Mouse (Mus musculus) myocyte (in vitro differentiated cells): Measurements from ENCODE around the gene Brs3. TPM values are rescaled to one million over a fixed set of nuclear protein-coding genes. Genes with fewer than 3 reads are reported as not detected.
A peak's percentile ranks its signal among the peaks of the same experiment; 100 is the strongest.

Experiments
- H3K27me3 ChIP-seq: one replicate; pipeline ENCODE4 v1.6.1; 2011; ENCODE audit not compliant: control insufficient read depth, insufficient read depth, insufficient read length
- H3K36me3 ChIP-seq: one replicate; pipeline ENCODE4 v1.6.1; 2011; ENCODE audit not compliant: control insufficient read depth, insufficient read depth
- H3K4me2 ChIP-seq: one replicate; pipeline ENCODE4 v1.6.1; 2011; ENCODE audit warnings: low read depth, control low read depth
- H3K4me3 ChIP-seq: one replicate; pipeline ENCODE4 v1.5.1; 2011; ENCODE audit warnings: mild to moderate bottlenecking, control low read depth, moderate library complexity
- H3K79me2 ChIP-seq: one replicate; pipeline ENCODE4 v1.6.1; 2011; ENCODE audit not compliant: control insufficient read depth, insufficient read depth
- H3ac ChIP-seq: one replicate; pipeline ENCODE4 v1.6.1; 2011; ENCODE audit not compliant: control insufficient read depth, insufficient read length
- CEBPB ChIP-seq: IDR thresholded peaks from 2 replicates; pipeline ENCODE4 v1.6.1; 2011; ENCODE audit warnings: mild to moderate bottlenecking, moderate library complexity; ENCODE audit not compliant: poor library complexity, insufficient read depth, severe bottlenecking
- E2F4 ChIP-seq: IDR thresholded peaks from one replicate; pipeline ENCODE4 v1.6.1; 2011; ENCODE audit warnings: mild to moderate bottlenecking, control low read depth, moderate library complexity; ENCODE audit not compliant: insufficient read depth
- MAX ChIP-seq: IDR thresholded peaks from one replicate; pipeline ENCODE4 v1.6.1; 2011; ENCODE audit warnings: low read depth, mild to moderate bottlenecking, control low read depth
- MYOD1 ChIP-seq, 3 experiments: IDR thresholded peaks; one replicate each; pipeline ENCODE4 v1.6.1; 2011; ENCODE audit warnings: control low read depth in 2 of 3, low read depth in 2 of 3, mild to moderate bottlenecking in 2 of 3, moderate library complexity in 1 of 3; ENCODE audit not compliant: insufficient read length in 2 of 3, control insufficient read depth in 1 of 3
- MYOG ChIP-seq, 3 experiments: IDR thresholded peaks; one replicate each; pipeline ENCODE4 v1.6.1; 2011; ENCODE audit warnings: control low read depth in 2 of 3, low read depth in 2 of 3, mild to moderate bottlenecking in 2 of 3; ENCODE audit not compliant: insufficient read length in 2 of 3, control insufficient read depth in 1 of 3, insufficient read depth in 1 of 3
- POLR2A ChIP-seq: IDR thresholded peaks from one replicate; pipeline ENCODE4 v1.6.1; 2011; ENCODE audit warnings: low read depth, mild to moderate bottlenecking, control low read depth, moderate library complexity; ENCODE audit not compliant: insufficient read length
- POLR2AphosphoS2 ChIP-seq: IDR thresholded peaks from one replicate; pipeline ENCODE4 v1.6.1; 2011; ENCODE audit warnings: low read depth, control low read depth; ENCODE audit not compliant: insufficient read length
- REST ChIP-seq: IDR thresholded peaks from one replicate; pipeline ENCODE4 v1.6.1; 2011; ENCODE audit warnings: mild to moderate bottlenecking, control low read depth, moderate library complexity; ENCODE audit not compliant: insufficient read depth, insufficient read length
- SRF ChIP-seq: IDR thresholded peaks from one replicate; pipeline ENCODE4 v1.6.1; 2011; ENCODE audit warnings: low read depth; ENCODE audit not compliant: control insufficient read depth, insufficient read length
- TCF12 ChIP-seq: IDR thresholded peaks from one replicate; pipeline ENCODE4 v1.6.1; 2011; ENCODE audit warnings: mild to moderate bottlenecking, control low read depth; ENCODE audit not compliant: poor library complexity, insufficient read depth, severe bottlenecking
- TCF3 ChIP-seq: IDR thresholded peaks from one replicate; pipeline ENCODE4 v1.6.1; 2011; ENCODE audit warnings: low read depth, control low read depth; ENCODE audit not compliant: insufficient read length
- USF1 ChIP-seq: IDR thresholded peaks from one replicate; pipeline ENCODE4 v1.6.1; 2011; ENCODE audit warnings: low read depth, mild to moderate bottlenecking, control low read depth, moderate library complexity
- polyA plus RNA-seq: library from polyadenylated mRNA; unstranded; fragments of >200 nt; fragmentation: generic; extraction: Trizol; gene quantifications from one replicate; pipeline ENCODE4 v1.2.1, GENCODE M21; 2012; ENCODE audit warnings: missing spikeins

Gene Brs3
- not detected for polyA plus RNA-seq

DNA sequence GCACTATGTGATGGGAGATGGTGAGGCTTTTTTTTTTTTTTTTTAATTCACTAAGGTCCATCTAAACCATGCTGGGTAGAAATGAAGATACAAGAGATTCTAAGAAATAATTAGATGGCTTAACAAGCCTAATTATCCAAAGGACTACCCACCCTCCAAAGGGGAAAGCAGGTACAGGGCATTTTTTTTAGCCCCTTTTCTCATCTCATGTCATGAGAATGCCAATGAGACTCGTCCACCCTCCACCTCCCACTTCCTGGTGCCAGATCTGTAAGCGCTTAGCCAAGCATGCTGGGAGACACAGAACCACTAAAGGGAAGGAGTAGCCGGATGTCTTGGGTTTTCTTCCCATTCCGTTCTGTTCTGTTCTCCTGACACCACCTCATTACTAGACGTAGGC lies at the start of gene Brs3:
Brs3 (plus strand) TSS at position 301 of the 400 bp plus-strand sequence.
- Histone ChIP-seq H3K27me3 (no peaks in the 10 kb centered on the region), H3K79me2 (no peaks in the 10 kb centered on the region), H3K4me2 (no peak within 1 kb of the TSS), H3K36me3 (no peaks in the 10 kb centered on the region), H3ac (no peak within 1 kb of the TSS), H3K4me3 (no peak within 1 kb of the TSS)
- TF ChIP-seq MYOD1 (IDR thresholded peaks at IDR 0.05; ENCODE audit: control insufficient read depth in 1 of 3, insufficient read length in 2 of 3, low read depth in 2 of 3) (no peak), TCF3 (no peak)

DNA sequence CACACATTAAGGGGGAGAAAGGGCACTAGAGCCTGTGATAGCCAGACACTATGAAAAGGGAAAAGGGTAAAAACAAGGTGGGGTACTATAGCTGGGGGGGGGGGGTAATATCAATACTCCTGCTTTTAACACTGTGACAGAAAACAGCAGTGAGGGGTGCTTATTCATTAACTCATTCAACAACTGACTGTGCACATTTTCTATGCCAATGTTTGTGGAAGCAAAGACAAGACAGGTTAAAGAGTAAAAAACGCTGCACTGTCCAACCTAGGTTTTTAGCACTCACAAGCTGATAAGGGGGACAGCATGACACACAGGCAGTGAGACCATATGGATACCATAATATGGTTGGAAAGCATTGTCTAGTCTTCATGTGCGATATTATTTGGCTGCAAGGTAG lies 30.0 kb upstream of the Brs3 start:
- Histone ChIP-seq H3K79me2 (no peaks in the 10 kb centered on the region), H3K27me3 (no peaks in the 10 kb centered on the region), H3ac (no peak overlapping the region), H3K36me3 (no peaks in the 10 kb centered on the region), H3K4me3 (no peak overlapping the region), H3K4me2 (no peak overlapping the region)
- TF ChIP-seq MYOG (IDR thresholded peaks at IDR 0.05; ENCODE audit: control insufficient read depth in 1 of 3, insufficient read depth in 1 of 3, insufficient read length in 2 of 3, low read depth in 2 of 3) (no peak), CEBPB (no peak)

DNA sequence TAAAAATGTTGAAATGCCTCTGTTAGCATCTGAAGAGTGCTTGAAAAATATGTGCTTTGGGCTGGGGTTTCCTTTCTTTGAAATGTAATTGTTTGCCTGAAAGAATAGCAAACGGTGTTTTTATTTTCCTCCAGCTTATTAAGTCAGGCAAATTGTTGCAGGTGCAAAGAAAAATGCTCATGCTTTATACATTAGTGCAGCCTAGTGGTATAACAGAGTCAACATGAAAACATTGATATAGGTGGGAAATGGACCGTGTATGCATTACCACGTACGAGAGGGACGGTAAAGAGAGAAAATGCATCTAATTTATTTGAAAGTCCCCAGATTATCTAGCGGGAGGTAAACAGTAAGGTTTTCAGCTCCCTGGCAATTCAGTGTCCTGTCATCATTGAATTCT lies 995 bp downstream of the Brs3 start:
- no peak overlapping the region for H3K4me2 ChIP-seq
- H3K4me3 ChIP-seq = no peak overlapping the region
- no peaks in the 10 kb centered on the region for H3K79me2 ChIP-seq
- no peak overlapping the region for H3ac ChIP-seq
- H3K36me3 ChIP-seq = no peaks in the 10 kb centered on the region
- no peak for TF ChIP-seq MYOD1 (IDR thresholded peaks at IDR 0.05; ENCODE audit: control insufficient read depth in 1 of 3, insufficient read length in 2 of 3, low read depth in 2 of 3)
- H3K27me3 ChIP-seq = no peaks in the 10 kb centered on the region

DNA sequence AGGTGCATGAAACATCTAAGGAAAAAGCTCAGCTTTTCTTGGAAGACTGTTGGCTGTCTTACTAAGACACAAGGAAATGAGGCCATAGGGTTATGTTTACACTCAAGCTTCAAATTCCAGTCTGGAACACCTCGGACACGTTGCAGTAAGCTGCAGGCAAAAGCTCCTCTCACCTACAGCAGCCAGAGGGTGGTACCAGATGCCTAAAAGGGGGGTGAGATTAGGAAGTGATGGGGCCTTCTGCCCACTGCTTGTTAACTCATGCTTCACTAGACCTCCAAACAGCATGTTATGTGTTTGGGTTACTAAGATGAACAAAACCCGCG lies 9.9 kb downstream of the Brs3 start:
- TF ChIP-seq SRF (no peak), MAX (no peak), MYOD1 (IDR thresholded peaks at IDR 0.05; ENCODE audit: control insufficient read depth in 1 of 3, insufficient read length in 2 of 3, low read depth in 2 of 3) (no peak), TCF3 (no peak), MYOG (IDR thresholded peaks at IDR 0.05; ENCODE audit: control insufficient read depth in 1 of 3, insufficient read depth in 1 of 3, insufficient read length in 2 of 3, low read depth in 2 of 3) (no peak), CEBPB (no peak), USF1 (no peak), TCF12 (no peak), E2F4 (no peak), POLR2A (no peak), REST (no peak), POLR2AphosphoS2 (no peak)
- Histone ChIP-seq H3K4me2 (peak overlapping the region; percentile 79), H3ac (peak overlapping the region; percentile 33), H3K27me3 (no peaks in the 10 kb centered on the region), H3K4me3 (peak overlapping the region; percentile 42), H3K36me3 (no peaks in the 10 kb centered on the region), H3K79me2 (no peaks in the 10 kb centered on the region)

DNA sequence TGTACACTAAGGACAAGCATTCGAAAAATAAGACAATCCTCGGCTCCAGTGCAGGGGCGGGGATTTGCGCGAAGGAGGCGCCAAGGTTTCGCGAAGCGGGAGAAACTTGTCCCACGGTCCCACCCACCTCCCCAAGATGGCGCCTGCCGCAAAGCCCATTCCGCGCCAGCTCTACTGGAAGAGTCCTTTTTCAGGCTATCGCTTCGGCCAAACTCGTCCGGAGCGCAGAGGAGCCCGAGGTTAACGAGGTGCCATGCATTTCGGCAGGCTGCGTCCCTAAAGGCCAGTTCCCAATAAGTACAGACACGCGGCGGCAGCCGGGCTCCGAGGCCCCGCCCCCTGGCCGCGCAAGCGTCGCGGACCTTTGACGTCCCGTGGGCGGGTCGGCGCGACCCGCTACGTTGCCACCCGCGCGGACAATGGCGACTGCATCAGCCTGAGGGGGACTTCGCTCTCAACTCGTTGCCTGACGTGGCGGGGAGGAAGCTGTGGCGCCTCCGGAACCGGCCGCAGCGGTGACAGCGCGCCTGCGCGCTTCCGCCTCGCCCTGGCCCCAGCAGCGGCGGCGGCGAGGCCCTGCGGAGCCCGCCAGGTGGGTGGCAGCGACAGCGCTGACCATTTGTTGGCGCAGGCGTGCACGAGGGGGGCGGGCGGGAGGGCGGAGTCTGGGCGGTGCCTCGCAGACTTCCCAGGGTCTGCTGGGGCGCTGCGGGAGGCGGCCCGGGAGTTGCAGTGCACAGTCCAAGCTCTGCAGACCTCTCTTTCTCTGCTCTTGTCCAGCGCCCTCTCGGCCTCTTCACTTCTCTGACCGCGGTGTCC lies 10.5 kb downstream of the Brs3 start, which contains the start of gene Htatsf1:
Htatsf1 (plus strand) TSS at position 410 of the 819 bp plus-strand sequence.
- Histone ChIP-seq H3K4me2 (peak within 1 kb of the TSS; percentile 84), H3ac (peak within 1 kb of the TSS; percentile 33), H3K4me3 (peak within 1 kb of the TSS; percentile 42), H3K27me3 (no peaks in the 10 kb centered on the region), H3K79me2 (no peaks in the 10 kb centered on the region), H3K36me3 (peaks cover 3% of the 10 kb centered on the region)
- TF ChIP-seq POLR2AphosphoS2 = peak; percentile 55
- TF ChIP-seq CEBPB = no peak
- TF ChIP-seq REST = no peak
- TF ChIP-seq POLR2A = peak; percentile 71
- TF ChIP-seq SRF = peak; percentile 81
- no peak for TF ChIP-seq E2F4
- TF ChIP-seq MAX = no peak
- no peak for TF ChIP-seq MYOG (IDR thresholded peaks at IDR 0.05; ENCODE audit: control insufficient read depth in 1 of 3, insufficient read depth in 1 of 3, insufficient read length in 2 of 3, low read depth in 2 of 3)
- no peak for TF ChIP-seq TCF3
- no peak for TF ChIP-seq MYOD1 (IDR thresholded peaks at IDR 0.05; ENCODE audit: control insufficient read depth in 1 of 3, insufficient read length in 2 of 3, low read depth in 2 of 3)
- no peak for TF ChIP-seq TCF12
- TF ChIP-seq USF1 = no peak
